Mouse (Mus musculus): Measurements from ENCODE around the gene Ambp. TPM values are rescaled to one million over a fixed set of nuclear protein-coding genes. Genes with fewer than 3 reads are reported as not detected.

The Ambp gene
- 2.4 and 11.6 TPM in 2 replicates for polyA plus RNA-seq (2014; fragmentation: Nextera tagmentation; extraction: Ambion mirVana)

GRCm38 (mm10) chr4:63154699-63155098 lies at the start of gene Ambp:
TSS of gene Ambp (minus strand) at chr4:63154799.
- H3K9me3 ChIP-seq (replicated peaks; ENCODE audit: control insufficient read depth, low read length), result no peaks in the 10 kb centered on the region
- H3K4me3 ChIP-seq (ENCODE audit: low read depth, low read length), result no peak within 1 kb of the TSS
- no peak for ATAC-seq (replicated peaks; ENCODE audit: insufficient number of reproducible peaks, low FRiP score, low TSS enrichment)

GRCm38 (mm10) chr4:63203874-63204273 lies 49.3 kb upstream of the Ambp start:
- Histone ChIP-seq H3K4me2 (no peak overlapping the region), H3K27ac (ENCODE audit: low read depth, low read length) (no peak overlapping the region), H3K4me1 (ENCODE audit: control insufficient read depth, insufficient read depth, low read length) (peaks cover 9% of the 10 kb centered on the region; the same call in 1 of the 2 replicates), H3K9me3 (replicated peaks; ENCODE audit: control insufficient read depth, low read length) (no peaks in the 10 kb centered on the region), H3K27me3 (ENCODE audit: control insufficient read depth, insufficient read depth, low read length) (no peaks in the 10 kb centered on the region), H3K9ac (ENCODE audit: low read depth, low read length) (no peak overlapping the region), H3K36me3 (ENCODE audit: control insufficient read depth, insufficient read depth, low read length) (no peaks in the 10 kb centered on the region), H3K4me3 (ENCODE audit: low read depth, low read length) (no peak overlapping the region)
- 81% methylated on average over 7 of the region's 7 CpGs for WGBS (ENCODE audit: insufficient replicate concordance)
- ATAC-seq (replicated peaks; ENCODE audit: insufficient number of reproducible peaks, low FRiP score, low TSS enrichment), result no peak

More at GRCm38 (mm10) chr4:63154699-63155098, at the start of gene Ambp:
- no peaks in the 10 kb centered on the region for H3K4me1 ChIP-seq (ENCODE audit: control insufficient read depth, insufficient read depth, low read length)
- no peak within 1 kb of the TSS for H3K9ac ChIP-seq (ENCODE audit: low read depth, low read length)
- H3K27me3 ChIP-seq (ENCODE audit: control insufficient read depth, insufficient read depth, low read length), result no peaks in the 10 kb centered on the region
- H3K36me3 ChIP-seq (ENCODE audit: control insufficient read depth, insufficient read depth, low read length), result no peaks in the 10 kb centered on the region
- H3K27ac ChIP-seq (ENCODE audit: low read depth, low read length), result no peak within 1 kb of the TSS
- no peak within 1 kb of the TSS for H3K4me2 ChIP-seq
- WGBS (ENCODE audit: insufficient replicate concordance), result 59% methylated on average over 5 of the region's 5 CpGs

GRCm38 (mm10) chr4:63199366-63199765 lies 44.8 kb upstream of the Ambp start:
- no peaks in the 10 kb centered on the region for H3K36me3 ChIP-seq (ENCODE audit: control insufficient read depth, insufficient read depth, low read length)
- no peaks in the 10 kb centered on the region for H3K27me3 ChIP-seq (ENCODE audit: control insufficient read depth, insufficient read depth, low read length)
- 88% methylated on average over 5 of the region's 5 CpGs for WGBS (ENCODE audit: insufficient replicate concordance)
- H3K4me2 ChIP-seq, result no peak overlapping the region
- H3K4me1 ChIP-seq (ENCODE audit: control insufficient read depth, insufficient read depth, low read length), result no peaks in the 10 kb centered on the region
- H3K9me3 ChIP-seq (replicated peaks; ENCODE audit: control insufficient read depth, low read length), result no peaks in the 10 kb centered on the region
- H3K9ac ChIP-seq (ENCODE audit: low read depth, low read length), result no peak overlapping the region
- no peak for ATAC-seq (replicated peaks; ENCODE audit: insufficient number of reproducible peaks, low FRiP score, low TSS enrichment)
- H3K4me3 ChIP-seq (ENCODE audit: low read depth, low read length), result no peak overlapping the region
- H3K27ac ChIP-seq (ENCODE audit: low read depth, low read length), result no peak overlapping the region

- H3K4me3 ChIP-seq (ENCODE audit: low read depth, low read length), result no peak overlapping the region
- no peak overlapping the region for H3K9ac ChIP-seq (ENCODE audit: low read depth, low read length)
- no peaks in the 10 kb centered on the region for H3K27me3 ChIP-seq (ENCODE audit: control insufficient read depth, insufficient read depth, low read length)
- no peaks in the 10 kb centered on the region for H3K36me3 ChIP-seq (ENCODE audit: control insufficient read depth, insufficient read depth, low read length)
- no peak overlapping the region for H3K27ac ChIP-seq (ENCODE audit: low read depth, low read length)
- WGBS (ENCODE audit: insufficient replicate concordance), result 61% methylated on average over 2 of the region's 2 CpGs
- H3K4me1 ChIP-seq (ENCODE audit: control insufficient read depth, insufficient read depth, low read length), result no peaks in the 10 kb centered on the region
- H3K9me3 ChIP-seq (replicated peaks; ENCODE audit: control insufficient read depth, low read length), result no peaks in the 10 kb centered on the region
- H3K4me2 ChIP-seq, result no peak overlapping the region
- ATAC-seq (replicated peaks; ENCODE audit: insufficient number of reproducible peaks, low FRiP score, low TSS enrichment), result no peak
These were observed 39.8 kb upstream of the Ambp start for GRCm38 (mm10) chr4:63194366-63194765.

GRCm38 (mm10) chr4:63191641-63192040 lies 37.0 kb upstream of the Ambp start:
- no peak overlapping the region for H3K4me3 ChIP-seq (ENCODE audit: low read depth, low read length)
- H3K9ac ChIP-seq (ENCODE audit: low read depth, low read length), result no peak overlapping the region
- H3K36me3 ChIP-seq (ENCODE audit: control insufficient read depth, insufficient read depth, low read length), result no peaks in the 10 kb centered on the region
- no peak for ATAC-seq (replicated peaks; ENCODE audit: insufficient number of reproducible peaks, low FRiP score, low TSS enrichment)
- no peaks in the 10 kb centered on the region for H3K9me3 ChIP-seq (replicated peaks; ENCODE audit: control insufficient read depth, low read length)
- WGBS (ENCODE audit: insufficient replicate concordance), result 32% methylated on average over 5 of the region's 5 CpGs
- H3K27ac ChIP-seq (ENCODE audit: low read depth, low read length), result no peak overlapping the region
- no peak overlapping the region for H3K4me2 ChIP-seq
- H3K27me3 ChIP-seq (ENCODE audit: control insufficient read depth, insufficient read depth, low read length), result no peaks in the 10 kb centered on the region
- peaks cover 4% of the 10 kb centered on the region for H3K4me1 ChIP-seq (ENCODE audit: control insufficient read depth, insufficient read depth, low read length)

- no peak overlapping the region for H3K9ac ChIP-seq (ENCODE audit: low read depth, low read length)
These were observed 31.8 kb upstream of the Ambp start for GRCm38 (mm10) chr4:63186281-63186870.

GRCm38 (mm10) chr4:63181556-63181955 lies 27.0 kb upstream of the Ambp start:
- Histone ChIP-seq H3K9me3 (replicated peaks; ENCODE audit: control insufficient read depth, low read length) (no peaks in the 10 kb centered on the region), H3K4me2 (no peak overlapping the region), H3K9ac (ENCODE audit: low read depth, low read length) (no peak overlapping the region), H3K27ac (ENCODE audit: low read depth, low read length) (no peak overlapping the region), H3K4me3 (ENCODE audit: low read depth, low read length) (no peak overlapping the region), H3K27me3 (ENCODE audit: control insufficient read depth, insufficient read depth, low read length) (no peaks in the 10 kb centered on the region), H3K4me1 (ENCODE audit: control insufficient read depth, insufficient read depth, low read length) (peaks cover 10% of the 10 kb centered on the region), H3K36me3 (ENCODE audit: control insufficient read depth, insufficient read depth, low read length) (no peaks in the 10 kb centered on the region)
- 14% methylated on average over 5 of the region's 5 CpGs for WGBS (ENCODE audit: insufficient replicate concordance)
- 0 out of 2 replicates have a peak, but pooled peaks have one; percentile 22 for ATAC-seq (replicated peaks; ENCODE audit: insufficient number of reproducible peaks, low FRiP score, low TSS enrichment)

More at GRCm38 (mm10) chr4:63186281-63186870, 31.8 kb upstream of the Ambp start:
- no peak for ATAC-seq (replicated peaks; ENCODE audit: insufficient number of reproducible peaks, low FRiP score, low TSS enrichment)
- peaks cover 15% of the 10 kb centered on the region for H3K4me1 ChIP-seq (ENCODE audit: control insufficient read depth, insufficient read depth, low read length)
- no peaks in the 10 kb centered on the region for H3K36me3 ChIP-seq (ENCODE audit: control insufficient read depth, insufficient read depth, low read length)
- 0 out of 2 replicates have a peak overlapping the region, but pooled peaks have one; percentile 15 for H3K27ac ChIP-seq (ENCODE audit: low read depth, low read length)
- H3K9me3 ChIP-seq (replicated peaks; ENCODE audit: control insufficient read depth, low read length), result no peaks in the 10 kb centered on the region
- no peak overlapping the region for H3K4me3 ChIP-seq (ENCODE audit: low read depth, low read length)
- WGBS (ENCODE audit: insufficient replicate concordance), result 41% methylated on average over 21 of the region's 21 CpGs
- no peaks in the 10 kb centered on the region for H3K27me3 ChIP-seq (ENCODE audit: control insufficient read depth, insufficient read depth, low read length)
- peak overlapping the region; percentile 22 for H3K4me2 ChIP-seq

GRCm38 (mm10) chr4:63171969-63172685 lies 17.5 kb upstream of the Ambp start, which contains the start of gene Kif12:
TSS of gene Kif12 (minus strand) at chr4:63172131.
- Histone ChIP-seq H3K4me2 (no peak within 1 kb of the TSS), H3K9ac (ENCODE audit: low read depth, low read length) (no peak within 1 kb of the TSS), H3K4me3 (ENCODE audit: low read depth, low read length) (no peak within 1 kb of the TSS), H3K9me3 (replicated peaks; ENCODE audit: control insufficient read depth, low read length) (no peaks in the 10 kb centered on the region), H3K27ac (ENCODE audit: low read depth, low read length) (no peak within 1 kb of the TSS), H3K4me1 (ENCODE audit: control insufficient read depth, insufficient read depth, low read length) (no peaks in the 10 kb centered on the region), H3K36me3 (ENCODE audit: control insufficient read depth, insufficient read depth, low read length) (no peaks in the 10 kb centered on the region), H3K27me3 (ENCODE audit: control insufficient read depth, insufficient read depth, low read length) (peaks cover 29% of the 10 kb centered on the region)
- WGBS (ENCODE audit: insufficient replicate concordance), result 66% methylated on average over 4 of the region's 4 CpGs
- ATAC-seq (replicated peaks; ENCODE audit: insufficient number of reproducible peaks, low FRiP score, low TSS enrichment), result no peak

Data from heart, embryonic 11.5 days (tissue).